Mouse (Mus musculus): ENCODE data around the gene Il13. TPM values are rescaled to one million over a fixed set of nuclear protein-coding genes. Genes with fewer than 3 reads are reported as not detected.

Gene Il13
- polyA plus RNA-seq (2015; fragmentation: Nextera tagmentation; extraction: Ambion mirVana) = not detected in 2 replicates

DNA sequence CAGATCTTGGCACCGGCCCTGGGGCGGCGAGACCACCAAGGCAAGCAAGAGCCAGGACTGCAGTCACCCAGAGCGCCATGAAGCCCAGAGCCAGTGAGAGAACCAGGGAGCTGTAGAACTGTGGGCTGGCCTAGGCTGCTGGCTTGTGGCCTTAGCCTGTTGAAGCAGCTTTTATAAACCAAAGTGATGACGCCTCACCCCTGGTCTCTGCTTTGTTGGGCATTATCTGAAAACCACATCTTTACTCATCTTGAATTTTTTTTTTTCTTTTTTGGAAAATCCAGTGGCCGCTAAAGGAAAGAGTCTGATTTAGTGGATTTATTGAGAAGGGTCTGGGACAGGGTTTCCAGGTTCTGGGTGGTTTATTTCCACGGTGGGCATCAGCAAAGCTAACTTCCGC lies at the start of gene Il13:
Gene Il13, minus strand, starts transcription at position 147 of the 400 bp plus-strand sequence.
- Histone ChIP-seq H3K4me1 (peaks cover 7% of the 10 kb centered on the region), H3K9ac (no peak within 1 kb of the TSS), H3K9me3 (no peaks in the 10 kb centered on the region), H3K4me3 (replicated peaks) (no peak within 1 kb of the TSS), H3K27ac (no peak within 1 kb of the TSS), H3K4me2 (no peak within 1 kb of the TSS), H3K36me3 (no peaks in the 10 kb centered on the region), H3K27me3 (replicated peaks) (peaks cover 11% of the 10 kb centered on the region; the same call in 1 of the 2 replicates)
- ATAC-seq (ENCODE audit: insufficient read depth, low FRiP score, low read depth) = no peak
- WGBS = 92% methylated on average over 8 of the region's 8 CpGs

DNA sequence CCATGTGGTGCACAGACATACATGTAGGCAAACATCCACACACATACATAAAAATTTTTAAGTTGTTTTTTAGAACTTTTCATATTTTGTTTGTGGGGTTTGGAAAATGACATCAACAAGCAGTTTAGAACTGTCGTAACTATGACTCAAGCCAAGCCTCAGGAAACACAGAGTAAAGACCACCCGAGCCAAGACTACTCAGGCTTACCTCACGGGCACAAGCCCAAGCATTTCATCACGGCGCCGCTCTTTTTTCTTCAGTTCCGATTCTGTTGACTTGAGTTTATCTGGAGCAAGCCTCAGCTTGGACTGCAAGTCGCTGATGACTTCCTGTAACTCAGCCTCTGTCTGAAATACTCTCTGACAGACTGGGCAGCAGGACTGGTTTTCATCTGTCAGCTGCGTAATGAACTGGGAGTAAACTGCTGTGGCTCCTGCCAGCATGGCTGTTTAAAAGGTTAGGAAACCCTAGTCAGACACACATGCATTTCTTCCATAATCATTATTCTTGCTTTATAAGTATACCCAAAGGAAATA lies 48.6 kb upstream of the Il13 start:
- WGBS = 71% methylated on average over 9 of the region's 9 CpGs
- Histone ChIP-seq H3K4me3 (replicated peaks) (no peak overlapping the region), H3K9ac (no peak overlapping the region), H3K27me3 (replicated peaks) (no peaks in the 10 kb centered on the region), H3K4me1 (no peaks in the 10 kb centered on the region), H3K9me3 (no peaks in the 10 kb centered on the region), H3K36me3 (peaks cover 12% of the 10 kb centered on the region), H3K27ac (no peak overlapping the region), H3K4me2 (no peak overlapping the region)
- ATAC-seq (ENCODE audit: insufficient read depth, low FRiP score, low read depth) = no peak

DNA sequence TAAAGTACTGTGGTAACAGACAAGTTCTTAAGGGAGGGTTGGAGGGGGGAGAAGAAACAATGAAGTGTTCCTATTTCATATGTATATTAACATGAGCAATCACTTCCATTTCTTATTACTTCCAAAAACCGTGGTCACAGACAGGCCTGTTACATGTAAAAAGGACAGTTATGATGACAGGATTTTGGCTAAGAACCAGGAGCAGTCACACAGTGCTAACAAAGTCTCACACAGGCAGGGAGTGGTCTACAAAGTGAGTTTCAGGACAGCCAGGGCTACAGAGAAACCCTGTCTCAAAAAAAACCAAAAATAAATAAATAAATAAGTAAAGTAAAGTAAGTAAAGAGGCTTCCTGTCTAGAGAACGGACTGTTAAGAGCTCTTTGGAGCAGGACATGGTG lies 47.7 kb upstream of the Il13 start:
- 49% methylated on average over 2 of the region's 2 CpGs for WGBS
- H3K9ac ChIP-seq = no peak overlapping the region
- ATAC-seq (ENCODE audit: insufficient read depth, low FRiP score, low read depth) = no peak
- no peak overlapping the region for H3K27ac ChIP-seq
- H3K4me2 ChIP-seq = no peak overlapping the region
- no peaks in the 10 kb centered on the region for H3K9me3 ChIP-seq
- H3K36me3 ChIP-seq = peaks cover 12% of the 10 kb centered on the region
- no peak overlapping the region for H3K4me3 ChIP-seq (replicated peaks)
- H3K4me1 ChIP-seq = no peaks in the 10 kb centered on the region
- H3K27me3 ChIP-seq (replicated peaks) = no peaks in the 10 kb centered on the region

DNA sequence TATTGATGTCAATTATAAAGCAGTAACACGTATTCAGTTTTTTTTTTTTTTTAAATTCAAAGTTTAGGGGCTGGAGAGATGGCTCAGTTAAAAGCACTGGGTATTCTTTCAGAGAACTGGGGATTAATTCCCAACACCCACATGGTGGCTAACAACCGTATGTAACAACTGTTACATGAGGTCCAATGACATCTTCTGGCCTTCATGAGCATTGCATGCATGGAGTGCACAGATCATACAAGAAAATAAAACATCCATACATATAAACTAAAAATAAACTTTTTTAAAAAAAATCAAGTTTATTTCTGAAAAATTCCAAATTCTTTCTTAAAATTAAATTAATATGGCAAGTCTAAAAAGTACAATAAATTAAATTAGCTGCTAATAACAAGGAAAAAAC lies 47.2 kb upstream of the Il13 start:
- peaks cover 14% of the 10 kb centered on the region for H3K36me3 ChIP-seq
- WGBS = 92% methylated on average over 2 of the region's 2 CpGs
- no peak for ATAC-seq (ENCODE audit: insufficient read depth, low FRiP score, low read depth)

DNA sequence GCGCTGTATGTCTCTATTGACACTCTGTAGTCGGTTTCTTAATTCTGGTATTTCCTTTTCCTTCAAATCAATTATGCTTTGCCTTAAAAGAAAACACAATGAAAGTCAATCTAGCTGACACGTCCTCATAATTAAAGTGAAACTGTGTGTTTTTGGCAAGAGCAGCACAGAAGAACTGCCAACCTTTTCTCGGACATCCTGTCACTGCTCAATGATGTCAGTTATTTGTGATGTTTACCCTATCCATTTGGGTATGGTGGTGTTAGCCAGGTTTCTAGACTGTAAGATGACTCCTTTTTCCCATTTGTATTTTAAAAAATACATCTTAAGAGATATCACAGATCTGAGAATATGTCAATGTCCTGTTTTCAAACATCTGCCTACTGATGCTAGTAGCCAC lies 45.6 kb upstream of the Il13 start:
- H3K27me3 ChIP-seq (replicated peaks) = no peaks in the 10 kb centered on the region
- H3K9me3 ChIP-seq = no peaks in the 10 kb centered on the region
- 80% methylated on average over 4 of the region's 4 CpGs for WGBS
- ATAC-seq (ENCODE audit: insufficient read depth, low FRiP score, low read depth) = no peak
- no peak overlapping the region for H3K4me3 ChIP-seq (replicated peaks)
- H3K4me1 ChIP-seq = no peaks in the 10 kb centered on the region
- H3K9ac ChIP-seq = no peak overlapping the region
- no peak overlapping the region for H3K4me2 ChIP-seq
- H3K36me3 ChIP-seq = peaks cover 23% of the 10 kb centered on the region
- no peak overlapping the region for H3K27ac ChIP-seq

More for the DNA sequence above, 47.2 kb upstream of the Il13 start:
- H3K4me1 ChIP-seq = no peaks in the 10 kb centered on the region
- H3K9me3 ChIP-seq = no peaks in the 10 kb centered on the region
- no peak overlapping the region for H3K27ac ChIP-seq
- H3K27me3 ChIP-seq (replicated peaks) = no peaks in the 10 kb centered on the region
- no peak overlapping the region for H3K4me3 ChIP-seq (replicated peaks)
- H3K9ac ChIP-seq = no peak overlapping the region
- H3K4me2 ChIP-seq = no peak overlapping the region

DNA sequence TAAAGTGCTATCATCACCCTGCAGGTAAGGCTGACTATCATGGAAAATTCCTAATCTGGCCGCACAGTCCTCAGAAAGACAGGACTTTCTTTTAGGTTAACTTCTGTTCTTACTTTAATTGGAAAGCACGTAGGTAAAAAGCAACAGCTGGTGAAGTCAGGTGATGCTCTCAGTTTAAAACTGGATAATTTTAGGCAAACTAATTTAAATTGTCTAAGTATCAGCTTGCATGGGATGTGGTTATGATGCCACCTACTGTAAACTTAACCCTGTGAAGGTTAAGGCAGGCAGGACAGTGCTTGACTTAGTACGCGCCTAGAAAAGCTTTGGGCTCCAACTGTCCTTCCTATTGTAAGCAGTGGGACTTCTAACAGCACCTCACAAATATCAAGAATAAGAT lies 36.9 kb upstream of the Il13 start:
- Histone ChIP-seq H3K36me3 (peaks cover 24% of the 10 kb centered on the region), H3K9me3 (no peaks in the 10 kb centered on the region), H3K4me1 (no peaks in the 10 kb centered on the region), H3K4me2 (no peak overlapping the region), H3K9ac (no peak overlapping the region), H3K27ac (no peak overlapping the region), H3K4me3 (replicated peaks) (no peak overlapping the region), H3K27me3 (replicated peaks) (no peaks in the 10 kb centered on the region)
- 95% methylated on average over 4 of the region's 4 CpGs for WGBS
- ATAC-seq (ENCODE audit: insufficient read depth, low FRiP score, low read depth) = no peak

DNA sequence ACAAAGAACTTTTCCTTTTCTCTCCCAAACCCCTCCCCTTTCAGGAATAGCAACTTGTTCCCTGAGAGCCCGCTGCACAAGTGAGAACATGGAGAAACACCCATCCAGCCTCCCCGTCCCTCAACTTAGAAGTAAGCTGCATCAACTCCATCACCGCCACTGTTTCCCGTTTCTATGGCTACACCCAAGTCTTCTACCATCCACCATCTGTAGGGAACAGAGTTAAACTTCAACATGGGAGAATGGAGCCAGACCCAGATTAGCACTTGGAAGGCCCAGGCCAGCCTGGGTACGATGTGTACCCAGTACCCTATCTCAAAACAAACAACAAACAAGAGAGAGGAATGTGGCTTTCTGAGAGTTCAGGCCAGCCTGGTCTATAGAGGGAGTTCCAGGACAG lies 29.6 kb upstream of the Il13 start:
- no peaks in the 10 kb centered on the region for H3K27me3 ChIP-seq (replicated peaks)
- WGBS = 77% methylated on average over 5 of the region's 5 CpGs
- no peaks in the 10 kb centered on the region for H3K4me1 ChIP-seq
- H3K27ac ChIP-seq = no peak overlapping the region
- H3K9ac ChIP-seq = no peak overlapping the region
- no peaks in the 10 kb centered on the region for H3K9me3 ChIP-seq
- no peak for ATAC-seq (ENCODE audit: insufficient read depth, low FRiP score, low read depth)
- no peak overlapping the region for H3K4me2 ChIP-seq
- H3K36me3 ChIP-seq = peaks cover 11% of the 10 kb centered on the region; the same call in 1 of the 2 replicates
- H3K4me3 ChIP-seq (replicated peaks) = no peak overlapping the region

DNA sequence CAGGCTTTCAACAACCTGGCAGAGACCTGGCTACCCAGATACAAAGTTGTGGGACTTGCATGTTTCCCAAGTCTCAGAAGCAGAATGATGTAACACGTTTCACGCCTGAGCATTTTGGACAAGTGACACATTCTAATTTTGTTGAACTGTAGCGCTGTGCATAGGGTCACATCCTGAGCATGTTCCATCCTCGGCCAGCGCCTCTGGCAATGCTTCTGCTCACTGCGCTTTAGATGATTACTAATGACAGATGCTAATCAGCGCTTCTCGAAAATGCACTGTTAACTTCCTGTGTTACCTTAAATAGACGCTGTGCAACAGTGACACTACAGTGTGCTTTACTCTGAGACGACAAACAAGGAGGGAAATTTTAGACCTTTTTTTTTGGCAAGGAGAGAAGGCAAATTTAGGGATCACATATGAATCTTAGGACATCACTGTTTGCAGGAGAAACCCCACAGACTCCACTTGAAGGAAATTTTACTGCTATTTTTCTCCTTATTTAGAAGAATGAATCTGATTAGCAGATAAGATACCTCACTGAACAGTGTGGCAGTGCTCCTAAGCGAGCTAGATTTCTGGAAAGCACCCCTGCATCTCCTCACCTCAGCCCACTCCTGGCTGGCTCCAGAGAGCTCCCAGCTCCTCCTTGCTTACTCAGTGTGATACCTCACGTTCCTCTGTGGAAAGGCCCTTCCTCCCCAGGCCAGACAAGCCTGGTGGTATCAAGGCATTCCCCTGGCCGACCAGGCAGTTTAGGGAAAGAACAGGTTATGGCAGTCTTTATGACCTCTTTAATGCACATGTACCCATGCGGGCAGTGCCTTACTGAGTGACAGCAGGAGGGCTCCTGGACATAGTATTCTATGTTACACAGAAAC lies 28.5 kb upstream of the Il13 start:
- ATAC-seq (ENCODE audit: insufficient read depth, low FRiP score, low read depth) = no peak
- Histone ChIP-seq H3K4me3 (replicated peaks) (no peak overlapping the region), H3K4me2 (no peak overlapping the region), H3K9me3 (no peaks in the 10 kb centered on the region), H3K36me3 (peaks cover 7% of the 10 kb centered on the region; the same call in 1 of the 2 replicates), H3K9ac (no peak overlapping the region), H3K27ac (no peak overlapping the region), H3K4me1 (no peaks in the 10 kb centered on the region), H3K27me3 (replicated peaks) (no peaks in the 10 kb centered on the region)
- 73% methylated on average over 14 of the region's 14 CpGs for WGBS

DNA sequence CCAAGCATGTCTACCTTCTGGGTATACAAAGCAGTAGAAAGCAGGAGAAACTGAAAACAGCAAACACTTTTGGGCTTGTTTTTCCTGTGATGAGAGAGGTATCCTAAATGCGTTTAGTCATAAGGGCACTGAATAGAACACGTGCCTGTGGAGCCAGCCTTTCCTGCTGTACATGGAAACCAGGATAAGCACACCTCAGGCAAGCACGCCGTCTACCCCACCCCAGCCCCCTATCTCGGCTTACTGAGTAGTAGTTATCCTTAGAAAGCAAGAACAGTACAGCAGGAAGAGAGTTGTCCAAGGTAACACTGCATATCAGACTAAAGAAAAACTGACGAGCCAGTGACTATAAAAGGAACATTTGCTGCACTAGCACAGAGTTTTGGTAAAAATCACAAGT lies 23.3 kb upstream of the Il13 start:
- WGBS = 77% methylated on average over 6 of the region's 6 CpGs
- Histone ChIP-seq H3K27me3 (replicated peaks) (no peaks in the 10 kb centered on the region), H3K4me1 (no peaks in the 10 kb centered on the region), H3K27ac (no peak overlapping the region), H3K4me3 (replicated peaks) (no peak overlapping the region), H3K9me3 (no peaks in the 10 kb centered on the region), H3K36me3 (peaks cover 5% of the 10 kb centered on the region), H3K9ac (no peak overlapping the region), H3K4me2 (no peak overlapping the region)
- no peak for ATAC-seq (ENCODE audit: insufficient read depth, low FRiP score, low read depth)

DNA sequence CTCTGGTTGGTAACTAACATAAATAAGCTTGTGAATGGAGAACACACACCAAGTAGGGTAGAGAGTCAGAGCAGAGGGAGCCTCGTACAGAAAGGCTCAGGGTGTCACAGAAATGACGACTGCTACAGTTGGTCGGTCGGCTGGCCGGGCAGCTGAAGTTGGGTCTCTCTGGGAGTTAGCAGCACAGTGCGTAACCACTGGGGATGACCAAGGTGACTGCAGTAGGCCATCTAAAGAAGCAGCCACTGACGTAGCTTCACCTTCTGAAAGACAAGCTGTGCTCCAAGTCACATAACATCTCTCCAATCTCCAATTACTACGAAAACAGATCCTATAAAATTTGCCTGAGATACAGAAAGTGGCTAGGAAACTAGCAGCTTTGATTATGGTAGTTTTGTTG lies 22.9 kb upstream of the Il13 start:
- Histone ChIP-seq H3K9ac (no peak overlapping the region), H3K4me3 (replicated peaks) (no peak overlapping the region), H3K4me2 (no peak overlapping the region), H3K4me1 (no peaks in the 10 kb centered on the region), H3K27ac (no peak overlapping the region), H3K36me3 (peaks cover 5% of the 10 kb centered on the region), H3K27me3 (replicated peaks) (no peaks in the 10 kb centered on the region), H3K9me3 (no peaks in the 10 kb centered on the region)
- ATAC-seq (ENCODE audit: insufficient read depth, low FRiP score, low read depth) = no peak
- 85% methylated on average over 8 of the region's 8 CpGs for WGBS

DNA sequence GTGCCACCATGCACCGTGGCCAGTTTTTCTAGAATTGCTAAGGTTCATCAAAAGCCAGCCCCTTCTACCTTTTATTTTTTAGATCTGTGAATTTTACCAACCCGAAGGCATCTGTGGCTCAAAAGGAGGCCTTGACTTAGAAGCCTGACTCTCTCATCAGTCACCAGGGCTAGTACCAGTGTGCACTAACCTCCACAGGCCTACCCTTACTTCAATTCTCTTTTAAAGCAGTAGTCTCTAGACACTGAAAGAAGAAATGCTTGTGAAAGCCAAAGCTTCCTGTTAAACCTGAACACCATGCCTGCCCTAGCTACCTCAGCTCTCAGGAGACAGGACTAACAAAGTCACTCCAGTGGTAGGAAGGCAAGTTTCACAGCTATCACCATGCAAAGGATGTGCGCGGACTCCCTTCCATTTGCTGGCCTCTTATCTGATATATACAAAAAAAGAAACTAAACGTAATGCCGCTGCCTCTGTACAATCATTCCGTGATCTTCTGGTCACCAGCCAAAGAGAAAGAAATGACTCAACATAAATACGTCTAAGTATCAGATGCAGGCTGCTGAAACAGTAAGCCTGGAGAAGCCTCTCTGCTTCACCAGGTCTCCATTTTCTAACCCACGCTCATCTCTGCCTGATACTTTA lies 22.2 kb upstream of the Il13 start:
- WGBS = 71% methylated on average over 9 of the region's 9 CpGs

DNA sequence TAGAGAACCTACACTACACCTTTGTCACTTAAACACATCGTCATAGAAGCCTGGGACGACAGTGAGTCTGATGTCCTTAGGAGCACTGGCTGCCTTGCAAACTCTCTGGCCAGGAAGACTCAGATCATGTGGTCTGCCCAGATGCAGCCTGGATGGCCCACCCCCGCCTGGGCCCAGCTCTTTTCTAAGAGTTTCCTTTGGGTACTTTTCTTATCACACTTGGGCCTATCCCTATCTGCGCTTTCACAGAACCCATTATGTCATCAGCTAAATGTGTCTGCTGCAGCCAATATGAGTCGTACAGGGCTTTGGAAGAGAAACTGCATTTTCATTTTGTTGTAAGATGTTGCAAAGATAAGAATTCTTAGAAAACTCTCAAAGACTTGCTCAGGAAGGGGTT lies 20.5 kb upstream of the Il13 start:
- peaks cover 11% of the 10 kb centered on the region for H3K36me3 ChIP-seq
- no peaks in the 10 kb centered on the region for H3K9me3 ChIP-seq
- H3K4me3 ChIP-seq (replicated peaks) = no peak overlapping the region
- H3K4me1 ChIP-seq = no peaks in the 10 kb centered on the region
- ATAC-seq (ENCODE audit: insufficient read depth, low FRiP score, low read depth) = peak; percentile 63; the same call in 1 of the 2 replicates
- no peak overlapping the region for H3K27ac ChIP-seq
- H3K27me3 ChIP-seq (replicated peaks) = no peaks in the 10 kb centered on the region
- no peak overlapping the region for H3K4me2 ChIP-seq
- no peak overlapping the region for H3K9ac ChIP-seq
- 74% methylated on average over 5 of the region's 5 CpGs for WGBS

More for the DNA sequence above, 22.2 kb upstream of the Il13 start:
- peaks cover 8% of the 10 kb centered on the region for H3K36me3 ChIP-seq
- H3K4me1 ChIP-seq = no peaks in the 10 kb centered on the region
- H3K27ac ChIP-seq = no peak overlapping the region
- no peak overlapping the region for H3K4me2 ChIP-seq
- ATAC-seq (ENCODE audit: insufficient read depth, low FRiP score, low read depth) = no peak
- H3K27me3 ChIP-seq (replicated peaks) = no peaks in the 10 kb centered on the region
- no peaks in the 10 kb centered on the region for H3K9me3 ChIP-seq
- no peak overlapping the region for H3K9ac ChIP-seq
- no peak overlapping the region for H3K4me3 ChIP-seq (replicated peaks)

Measured in stomach, embryonic 15.5 days (tissue).